Mouse (Mus musculus) kidney, embryonic 15.5 days (tissue): ENCODE results near the gene Rab5a. TPM values are rescaled to one million over a fixed set of nuclear protein-coding genes. Genes with fewer than 3 reads are reported as not detected.
"Not testable (repeated sequence)": the region's sequence is repeated elsewhere in the genome, so short reads cannot be mapped to it uniquely, and the experiment has no call there.

Experiments
- ATAC-seq: fragments of 200-750 bp; cut with Nextera tagmentation; replicated peaks from 2 replicates; pipeline ENCODE4 v1.8.0; 2017; ENCODE audit warnings: moderate TSS enrichment; ENCODE audit not compliant: low FRiP score
- H3K27ac ChIP-seq: fragments of 300-500 bp; sonication (generic); 2 replicates; pipeline ENCODE4 v1.5.1; 2015; ENCODE audit warnings: mild to moderate bottlenecking, inconsistent platforms
- H3K27me3 ChIP-seq: fragments of 300-500 bp; sonication (generic); 2 replicates; pipeline ENCODE4 v1.6.1; 2015; ENCODE audit warnings: inconsistent platforms
- H3K36me3 ChIP-seq: fragments of 300-500 bp; sonication (generic); 2 replicates; pipeline ENCODE4 v1.6.1; 2015; ENCODE audit warnings: inconsistent platforms
- H3K4me1 ChIP-seq: fragments of 300-500 bp; sonication (generic); 2 replicates; pipeline ENCODE4 v1.6.1; 2015; ENCODE audit warnings: inconsistent platforms
- H3K4me2 ChIP-seq: fragments of 300-500 bp; sonication (generic); 2 replicates; pipeline ENCODE4 v1.6.1; 2015; ENCODE audit warnings: moderate library complexity, mild to moderate bottlenecking, inconsistent platforms
- H3K4me3 ChIP-seq: fragments of 300-500 bp; sonication (generic); replicated peaks from 2 replicates; pipeline ENCODE4 v1.5.1; 2015; ENCODE audit warnings: mild to moderate bottlenecking, inconsistent platforms
- H3K9ac ChIP-seq: fragments of 300-500 bp; sonication (generic); 2 replicates; pipeline ENCODE4 v1.6.1; 2015; ENCODE audit warnings: mild to moderate bottlenecking, inconsistent platforms
- H3K9me3 ChIP-seq: fragments of 300-500 bp; sonication (generic); replicated peaks from 2 replicates; pipeline ENCODE4 v1.6.1; 2016; ENCODE audit warnings: inconsistent platforms
- WGBS: fragments of 180-500 bp; shearing (Covaris S2); methylation state at CpG from one replicate; pipeline ENCODE4 v1.1.7; 2015; ENCODE audit warnings: mixed read lengths; 5-methylcytosine and 5-hydroxymethylcytosine counted together
- polyA plus RNA-seq: library from polyadenylated mRNA; unstranded; fragments of >200 nt; fragmentation: Nextera tagmentation; extraction: Ambion mirVana; gene quantifications from 2 replicates; pipeline ENCODE4 v1.2.1, GENCODE M21; 2015

Rab5a gene
- polyA plus RNA-seq, 1 experiment from 2014 or later, result 76.5 TPM

GRCm38 (mm10) chr17:53489007-53489378 lies 10.0 kb downstream of the Rab5a start:
- H3K4me1 ChIP-seq, result no peaks in the 10 kb centered on the region
- no peak overlapping the region for H3K4me2 ChIP-seq
- H3K27me3 ChIP-seq, result no peaks in the 10 kb centered on the region
- peaks cover 69% of the 10 kb centered on the region for H3K36me3 ChIP-seq
- no peaks in the 10 kb centered on the region for H3K9me3 ChIP-seq
- no peak overlapping the region for H3K9ac ChIP-seq
- H3K27ac ChIP-seq, result no peak overlapping the region
- no peak overlapping the region for H3K4me3 ChIP-seq
- 95% methylated on average over 1 of the region's 1 CpGs for WGBS
- no peak for ATAC-seq

DNA sequence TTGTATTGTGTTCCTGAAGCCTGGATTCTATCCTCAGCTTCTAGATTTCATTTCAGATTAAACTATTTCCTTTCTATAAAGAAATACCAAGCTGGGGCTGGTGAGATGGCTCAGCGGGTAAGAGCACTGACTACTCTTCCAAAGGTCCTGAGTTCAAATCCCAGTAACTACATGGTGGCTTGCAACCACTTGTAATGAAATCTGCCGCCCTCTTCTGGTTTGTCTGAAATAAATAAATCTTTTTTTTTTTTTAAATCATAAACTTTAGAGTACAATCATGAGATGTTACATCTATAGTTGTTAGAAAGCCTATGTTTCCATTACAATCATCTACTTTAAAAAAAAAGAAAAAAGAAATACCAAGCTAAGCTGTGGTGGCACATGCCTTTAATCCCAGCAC lies 23.9 kb downstream of the Rab5a start:
- no peak overlapping the region for H3K9ac ChIP-seq
- H3K36me3 ChIP-seq, result peaks cover 67% of the 10 kb centered on the region
- no peaks in the 10 kb centered on the region for H3K4me1 ChIP-seq
- no peaks in the 10 kb centered on the region for H3K27me3 ChIP-seq
- no peak overlapping the region for H3K4me3 ChIP-seq
- no peak for ATAC-seq
- no peaks in the 10 kb centered on the region for H3K9me3 ChIP-seq
- H3K27ac ChIP-seq, result no peak overlapping the region
- H3K4me2 ChIP-seq, result no peak overlapping the region
- 97% methylated on average over 2 of the region's 2 CpGs for WGBS

GRCm38 (mm10) chr17:53512311-53512951 lies 33.4 kb downstream of the Rab5a start:
- 85% methylated on average over 2 of the region's 2 CpGs for WGBS
- no peaks in the 10 kb centered on the region for H3K9me3 ChIP-seq
- no peaks in the 10 kb centered on the region for H3K27me3 ChIP-seq
- no peak overlapping the region for H3K4me3 ChIP-seq
- H3K9ac ChIP-seq, result no peak overlapping the region
- H3K4me2 ChIP-seq, result no peak overlapping the region
- peaks cover 18% of the 10 kb centered on the region for H3K36me3 ChIP-seq
- no peak overlapping the region for H3K27ac ChIP-seq
- H3K4me1 ChIP-seq, result no peaks in the 10 kb centered on the region
- 0 out of 2 replicates have a peak, but pooled peaks have one; percentile 46 for ATAC-seq

DNA sequence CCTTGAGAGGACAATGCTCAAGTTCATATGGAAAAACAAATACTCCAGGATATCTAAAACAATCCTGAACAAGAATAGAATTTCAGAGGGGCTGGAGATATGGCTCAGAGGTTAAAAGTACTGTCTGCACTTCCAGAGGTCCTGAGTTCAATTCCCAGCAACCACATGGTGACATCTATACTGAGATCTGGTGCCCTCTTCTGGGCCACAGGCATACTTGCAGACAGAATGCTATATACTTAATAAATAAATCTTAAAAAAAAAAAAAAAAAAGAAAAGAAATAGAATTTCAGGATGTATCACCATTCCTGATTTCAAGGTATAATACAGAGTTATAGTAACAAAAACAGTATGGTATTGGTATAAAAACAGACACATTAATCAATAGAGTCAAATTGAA lies 40.3 kb downstream of the Rab5a start:
- H3K4me1 ChIP-seq, result 0 out of 2 replicates have a peak, but pooled peaks cover 2% of the 10 kb centered on the region
- H3K27me3 ChIP-seq, result no peaks in the 10 kb centered on the region
- H3K27ac ChIP-seq, result no peak overlapping the region
- H3K4me3 ChIP-seq, result no peak overlapping the region
- H3K4me2 ChIP-seq, result no peak overlapping the region
- H3K9ac ChIP-seq, result no peak overlapping the region
- ATAC-seq, result no peak
- H3K9me3 ChIP-seq, result no peaks in the 10 kb centered on the region
- H3K36me3 ChIP-seq, result peaks cover 9% of the 10 kb centered on the region; the same call in 1 of the 2 replicates

DNA sequence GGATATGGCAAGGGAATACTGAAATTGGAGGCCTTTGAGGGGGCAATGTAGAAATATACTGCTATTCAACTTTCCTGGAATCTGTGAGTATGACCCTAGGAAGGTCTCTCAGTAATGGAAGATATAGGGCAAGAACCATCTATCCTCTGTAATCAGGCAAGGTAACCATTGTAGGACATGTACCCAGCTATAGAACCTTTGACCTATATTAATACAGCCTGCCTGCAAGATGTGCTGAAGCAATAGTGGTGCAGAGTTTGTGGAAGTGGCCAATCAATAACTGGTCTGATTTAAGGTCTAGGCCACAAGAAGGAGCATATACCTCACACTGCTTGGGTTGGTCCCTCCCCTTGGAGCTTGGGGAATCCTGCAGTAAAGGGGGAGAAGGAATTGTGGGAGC lies 41.5 kb downstream of the Rab5a start:
- Histone ChIP-seq H3K36me3 (peaks cover 9% of the 10 kb centered on the region; the same call in 1 of the 2 replicates), H3K4me2 (no peak overlapping the region), H3K9me3 (no peaks in the 10 kb centered on the region), H3K27ac (no peak overlapping the region), H3K27me3 (no peaks in the 10 kb centered on the region), H3K4me1 (0 out of 2 replicates have a peak, but pooled peaks cover 2% of the 10 kb centered on the region), H3K4me3 (no peak overlapping the region), H3K9ac (no peak overlapping the region)
- no peak for ATAC-seq

DNA sequence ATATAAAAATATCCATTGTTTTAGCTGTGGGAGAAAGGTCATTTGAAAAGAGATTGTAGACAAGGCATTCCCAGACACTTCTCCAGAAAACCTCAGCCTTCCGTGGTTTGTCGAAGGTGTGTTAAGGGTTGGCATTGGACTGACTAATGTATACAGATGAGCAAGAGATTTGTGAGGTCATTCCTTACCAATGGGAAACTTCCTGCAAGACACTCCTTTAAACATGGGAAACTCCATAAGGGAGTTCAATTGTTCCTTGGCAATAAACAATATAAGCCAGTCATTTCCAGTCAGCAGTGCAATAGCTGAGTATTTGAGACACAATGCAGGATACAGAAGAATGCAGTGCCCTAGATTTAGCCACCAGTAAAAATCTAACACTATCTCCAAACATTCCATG lies 49.0 kb downstream of the Rab5a start:
- H3K4me1 ChIP-seq, result no peaks in the 10 kb centered on the region
- no peaks in the 10 kb centered on the region for H3K9me3 ChIP-seq
- H3K4me3 ChIP-seq, result no peak overlapping the region
- no peak overlapping the region for H3K4me2 ChIP-seq
- no peak overlapping the region for H3K27ac ChIP-seq
- H3K27me3 ChIP-seq, result no peaks in the 10 kb centered on the region
- H3K9ac ChIP-seq, result no peak overlapping the region
- WGBS, result 93% methylated on average over 2 of the region's 2 CpGs
- H3K36me3 ChIP-seq, result no peaks in the 10 kb centered on the region
- no peak for ATAC-seq

DNA sequence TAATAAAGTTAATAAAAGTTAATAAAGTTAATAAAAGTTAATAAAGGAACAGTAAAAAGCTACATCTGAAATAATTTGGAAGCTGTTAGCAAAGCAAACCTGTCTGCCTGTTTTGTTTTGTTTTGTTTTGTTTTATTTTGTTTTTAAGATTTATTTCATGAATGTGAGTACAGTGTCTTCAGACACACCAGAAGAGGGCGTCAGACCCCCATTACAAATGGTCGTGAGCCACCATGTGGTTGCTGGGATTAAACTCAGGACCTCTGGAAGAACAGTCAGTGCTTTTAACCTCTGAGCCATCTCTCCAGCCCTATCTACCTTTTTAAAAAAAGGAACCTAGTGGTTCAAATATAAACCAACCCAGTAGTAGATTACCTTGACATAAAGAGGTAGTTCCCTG lies 52.1 kb downstream of the Rab5a start:
- Histone ChIP-seq H3K4me2 (no peak overlapping the region), H3K36me3 (no peaks in the 10 kb centered on the region), H3K27ac (no peak overlapping the region), H3K4me1 (no peaks in the 10 kb centered on the region), H3K4me3 (no peak overlapping the region), H3K27me3 (no peaks in the 10 kb centered on the region), H3K9ac (no peak overlapping the region), H3K9me3 (no peaks in the 10 kb centered on the region)
- 54% methylated on average over 2 of the region's 2 CpGs for WGBS
- ATAC-seq, result no peak

GRCm38 (mm10) chr17:53532425-53532824 lies 53.4 kb downstream of the Rab5a start:
- 67% methylated on average over 2 of the region's 2 CpGs for WGBS
- H3K27me3 ChIP-seq, result no peaks in the 10 kb centered on the region
- H3K4me3 ChIP-seq, result no peak overlapping the region
- H3K4me1 ChIP-seq, result no peaks in the 10 kb centered on the region
- no peak overlapping the region for H3K9ac ChIP-seq
- no peaks in the 10 kb centered on the region for H3K9me3 ChIP-seq
- H3K36me3 ChIP-seq, result no peaks in the 10 kb centered on the region
- H3K27ac ChIP-seq, result no peak overlapping the region
- no peak for ATAC-seq
- no peak overlapping the region for H3K4me2 ChIP-seq

DNA sequence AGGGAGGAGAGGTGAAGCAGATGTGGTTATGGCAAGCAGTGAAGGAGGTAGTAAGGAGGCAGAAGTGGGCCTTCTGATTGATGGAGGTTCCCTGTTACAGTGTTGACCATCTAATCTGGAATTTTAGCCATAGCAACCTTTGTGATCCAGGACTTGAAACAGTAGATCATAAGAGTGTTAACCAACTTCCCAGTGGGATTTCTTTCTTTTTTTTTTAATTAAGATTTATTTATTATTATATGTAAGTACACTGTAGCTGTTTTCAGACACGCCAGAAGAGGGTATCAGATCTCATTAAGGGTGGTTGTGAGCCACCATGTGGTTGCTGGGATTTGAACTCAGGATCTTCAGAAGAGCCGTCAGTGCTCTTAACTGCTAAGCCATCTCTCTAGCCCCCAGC lies 60.3 kb downstream of the Rab5a start, which contains the start of gene Pp2d1:
Gene Pp2d1 (minus strand): TSS at position 101 of the 400 bp plus-strand sequence.
- not testable (repeated sequence) for ATAC-seq, H3K27ac ChIP-seq, H3K9ac ChIP-seq, H3K4me2 ChIP-seq, H3K36me3 ChIP-seq, H3K4me1 ChIP-seq, H3K9me3 ChIP-seq, H3K27me3 ChIP-seq, H3K4me3 ChIP-seq
- WGBS, result 78% methylated on average over 2 of the region's 2 CpGs

GRCm38 (mm10) chr17:53542536-53542935 lies 63.5 kb downstream of the Rab5a start:
- Histone ChIP-seq H3K36me3 (no peaks in the 10 kb centered on the region), H3K27me3 (no peaks in the 10 kb centered on the region), H3K9me3 (no peaks in the 10 kb centered on the region), H3K4me1 (no peaks in the 10 kb centered on the region; the same call in 1 of the 2 replicates), H3K4me2 (no peak overlapping the region), H3K27ac (no peak overlapping the region), H3K9ac (no peak overlapping the region), H3K4me3 (no peak overlapping the region)
- ATAC-seq, result no peak
- WGBS, result 92% methylated on average over 4 of the region's 4 CpGs

GRCm38 (mm10) chr17:53543591-53544324 lies 64.7 kb downstream of the Rab5a start:
- Histone ChIP-seq H3K4me2 (no peak overlapping the region), H3K9me3 (no peaks in the 10 kb centered on the region), H3K27ac (no peak overlapping the region), H3K4me1 (no peaks in the 10 kb centered on the region; the same call in 1 of the 2 replicates), H3K27me3 (no peaks in the 10 kb centered on the region), H3K4me3 (no peak overlapping the region), H3K36me3 (no peaks in the 10 kb centered on the region), H3K9ac (no peak overlapping the region)
- ATAC-seq, result no peak
- WGBS, result 71% methylated on average over 9 of the region's 9 CpGs

DNA sequence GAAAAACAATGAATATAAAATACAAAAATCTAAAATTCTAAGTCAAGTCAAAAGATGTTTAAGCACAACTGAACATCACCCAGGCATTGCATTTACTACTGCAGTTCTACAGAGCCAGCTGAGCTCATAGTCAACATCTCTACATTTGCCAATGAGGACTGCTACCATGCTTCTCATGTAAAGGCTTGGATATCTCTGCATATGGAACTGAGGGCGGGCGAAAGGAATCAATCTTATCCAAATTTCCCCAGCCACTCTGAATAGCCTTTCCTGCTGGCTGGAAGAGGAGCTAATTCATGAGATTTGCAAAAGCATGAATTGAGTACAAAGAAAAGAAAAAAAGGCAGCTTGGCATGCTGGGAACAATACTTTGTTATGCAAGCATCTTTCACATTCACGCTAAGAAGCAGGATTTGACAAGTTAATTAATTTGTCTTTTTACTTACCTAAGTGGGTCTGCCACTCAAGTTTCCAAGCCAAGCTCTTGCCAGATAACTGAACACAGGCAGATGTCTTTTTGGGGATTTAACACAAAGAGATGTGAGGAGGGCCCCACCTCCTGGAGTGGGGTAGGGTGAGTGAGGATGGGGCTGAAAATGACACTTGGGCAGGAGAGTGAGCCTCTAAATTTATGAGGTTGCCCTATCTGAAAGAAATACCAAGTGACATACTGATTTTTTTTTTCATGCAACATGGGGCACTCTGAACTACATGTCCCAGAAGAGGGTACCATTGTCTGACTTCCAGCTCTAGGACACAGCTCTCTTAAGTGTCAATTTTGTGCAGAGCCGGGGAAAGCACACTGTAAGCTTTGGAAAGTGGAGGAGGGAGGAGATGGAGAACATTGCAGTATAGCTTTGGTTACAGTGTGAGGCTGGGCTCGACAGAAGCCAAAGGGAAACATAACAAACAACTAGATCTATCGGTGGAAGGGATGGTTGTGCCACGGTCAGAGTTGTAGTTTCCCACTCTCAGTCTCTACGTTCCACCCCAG lies 72.6 kb downstream of the Rab5a start:
- H3K36me3 ChIP-seq, result no peaks in the 10 kb centered on the region
- WGBS, result 80% methylated on average over 8 of the region's 8 CpGs
- H3K9me3 ChIP-seq, result no peaks in the 10 kb centered on the region
- no peaks in the 10 kb centered on the region for H3K4me1 ChIP-seq
- H3K27me3 ChIP-seq, result no peaks in the 10 kb centered on the region
- H3K27ac ChIP-seq, result no peak overlapping the region
- ATAC-seq, result no peak
- no peak overlapping the region for H3K9ac ChIP-seq
- H3K4me2 ChIP-seq, result no peak overlapping the region
- no peak overlapping the region for H3K4me3 ChIP-seq
